12 mouse cellular contexts compared by ENCODE assay signal in genomic region chr1:134519201-134519600, GRCm38 (mm10). TPM values are rescaled to one million over a fixed set of nuclear protein-coding genes. Genes with fewer than 3 reads are reported as not detected.
"Had no signal": no experiment of that assay in that cellular context is flagged by ENCODE, and none has a peak within 500 bp of the region (broad histone marks: within the 10 kb centered on the region; RNA-seq: fewer than 3 reads in every experiment).

No protein-coding gene starts in this region.

RNA-seq across cellular contexts. Expression of gene Mgat4e, which starts 30.3 kb away (rescaled TPM):
- total RNA-seq: neutrophil, adult 5-6 weeks had no signal
- polyA plus RNA-seq: neural tube, embryonic 13.5 days; neural tube, embryonic 14.5 days; neural tube, embryonic 15.5 days; small intestine, adult 2 months; spleen, adult 2 months; stomach, embryonic 14.5 days; stomach, embryonic 15.5 days; stomach, embryonic 16.5 days; stomach, postnatal 0 days; thymus, adult 2 months; thymus, postnatal 0 days had no signal
